Mouse (Mus musculus) cortical plate, adult 2 months (tissue): Measurements from ENCODE around the gene Gkn2.

ENCODE experiments used
- CTCF ChIP-seq: fragments of 200-500 bp; IDR thresholded peaks from 2 replicates; pipeline ENCODE4 v1.5.1; 2011; ENCODE audit warnings: mild to moderate bottlenecking, control low read depth, low read length; ENCODE audit not compliant: insufficient read depth; ENCODE audit errors: extremely low read depth
- POLR2A ChIP-seq: fragments of 200-500 bp; IDR thresholded peaks from 2 replicates; pipeline ENCODE4 v1.6.1; 2011; ENCODE audit warnings: mild to moderate bottlenecking, low read length, control low read depth; ENCODE audit not compliant: insufficient read depth; ENCODE audit errors: extremely low read depth

GRCm38 (mm10) chr6:87427616-87428015 is 54.5 kb downstream of the Gkn2 start:
- TF ChIP-seq CTCF (no peak), POLR2A (no peak)
